Comparison of ENCODE assay signal across 8 mouse cellular contexts in the genomic region with DNA sequence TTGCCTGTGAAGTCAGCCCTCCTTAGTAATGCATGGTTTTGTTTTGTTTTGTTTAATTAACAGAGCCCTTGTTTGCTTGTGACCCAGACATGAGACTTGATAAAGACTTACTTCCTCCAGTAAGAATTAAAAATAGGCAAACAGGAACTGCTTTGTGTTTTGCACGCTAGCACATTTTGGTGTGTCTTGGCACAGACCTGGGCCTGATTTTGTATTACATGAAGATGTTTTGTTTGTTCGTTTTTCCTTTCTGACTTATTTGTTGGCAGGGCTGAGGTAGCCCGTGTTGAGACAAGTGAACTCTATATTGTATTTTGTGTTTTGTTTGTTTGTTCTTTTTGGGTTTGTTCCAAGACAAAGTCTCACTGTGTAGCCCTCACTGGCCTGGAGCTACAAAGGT. TPM values are rescaled to one million over a fixed set of nuclear protein-coding genes. Genes with fewer than 3 reads are reported as not detected.
DNase-seq lines count a peak whose midpoint lies in the region; ATAC-seq lines count a peak whose summit lies in the region.

No protein-coding gene starts in this region.

- WGBS in kidney, embryonic 14.5 days: 52% methylated on average over 3 of the region's 3 CpGs
- 51% methylated on average over 3 of the region's 3 CpGs for WGBS in embryonic facial prominence, embryonic 14.5 days
- WGBS in intestine, embryonic 16.5 days: 32% methylated on average over 3 of the region's 3 CpGs
- 53% methylated on average over 3 of the region's 3 CpGs for WGBS in midbrain, embryonic 14.5 days

- no peaks in the 10 kb centered on the region for H3K27me3 ChIP-seq in kidney, embryonic 14.5 days (ENCODE audit: control insufficient read depth, insufficient read depth, low read length)
- no peaks in the 10 kb centered on the region for H3K27me3 ChIP-seq in embryonic facial prominence, embryonic 14.5 days (replicated peaks; ENCODE audit: control insufficient read depth, insufficient read depth, low read length)
- H3K27me3 ChIP-seq in intestine, embryonic 16.5 days (replicated peaks; ENCODE audit: control insufficient read depth, insufficient read depth, low read length): no peaks in the 10 kb centered on the region
- no peaks in the 10 kb centered on the region for H3K27me3 ChIP-seq in midbrain, embryonic 14.5 days (ENCODE audit: control insufficient read depth, insufficient read depth, low read length)

- peak overlapping the region; percentile 47 for H3K4me2 ChIP-seq in kidney, embryonic 14.5 days (replicated peaks; ENCODE audit: low read depth, low read length)
- peak overlapping the region; percentile 62 for H3K4me2 ChIP-seq in embryonic facial prominence, embryonic 14.5 days (ENCODE audit: low read depth, low read length)
- peak overlapping the region; percentile 56 for H3K4me2 ChIP-seq in intestine, embryonic 16.5 days (ENCODE audit: low read depth, low read length)
- H3K4me2 ChIP-seq in midbrain, embryonic 14.5 days (ENCODE audit: low read length): peak overlapping the region; percentile 73

- DNase-seq in kidney, adult 8-10 months: no peak
- no peak for DNase-seq in embryonic facial prominence, embryonic 14.5 days (ENCODE audit: low spot score)
- DNase-seq in midbrain, embryonic 14.5 days: no peak
- DNase-seq in frontal cortex, adult 2 months (ENCODE audit: extremely low spot score in 1 of 2, low spot score in 1 of 2): no peak
- DNase-seq in gastrocnemius, postnatal 25 days: no peak

- ATAC-seq in kidney, embryonic 14.5 days (ENCODE audit: low FRiP score, low TSS enrichment): no peak
- ATAC-seq in embryonic facial prominence, embryonic 14.5 days (ENCODE audit: low read depth): no peak
- no peak for ATAC-seq in intestine, embryonic 16.5 days
- no peak for ATAC-seq in midbrain, embryonic 14.5 days (ENCODE audit: low FRiP score, low TSS enrichment)
- ATAC-seq in monocyte, adult 5-6 weeks (replicated peaks; ENCODE audit: insufficient number of reproducible peaks, low FRiP score, low TSS enrichment, poor library complexity, severe bottlenecking): no peak

- H3K9me3 ChIP-seq in kidney, embryonic 14.5 days (ENCODE audit: control insufficient read depth, low read length): no peaks in the 10 kb centered on the region
- no peaks in the 10 kb centered on the region for H3K9me3 ChIP-seq in embryonic facial prominence, embryonic 14.5 days (ENCODE audit: control insufficient read depth, low read length)
- H3K9me3 ChIP-seq in intestine, embryonic 16.5 days (ENCODE audit: control insufficient read depth, low read length): no peaks in the 10 kb centered on the region
- H3K9me3 ChIP-seq in midbrain, embryonic 14.5 days (ENCODE audit: control insufficient read depth, low read length): no peaks in the 10 kb centered on the region

- peak overlapping the region; percentile 81 for H3K9ac ChIP-seq in kidney, embryonic 14.5 days (ENCODE audit: low read depth, low read length)
- peak overlapping the region; percentile 74 for H3K9ac ChIP-seq in embryonic facial prominence, embryonic 14.5 days (ENCODE audit: low read depth, low read length)
- H3K9ac ChIP-seq in intestine, embryonic 16.5 days (ENCODE audit: low read depth, low read length): peak overlapping the region; percentile 75
- peak overlapping the region; percentile 65 for H3K9ac ChIP-seq in midbrain, embryonic 14.5 days (replicated peaks; ENCODE audit: low read length)

- H3K27ac ChIP-seq in kidney, embryonic 14.5 days (ENCODE audit: low read depth, low read length): no peak overlapping the region
- H3K27ac ChIP-seq in embryonic facial prominence, embryonic 14.5 days (replicated peaks; ENCODE audit: low read depth, low read length): peak overlapping the region; percentile 45; the same call in 1 of the 2 replicates
- no peak overlapping the region for H3K27ac ChIP-seq in intestine, embryonic 16.5 days (ENCODE audit: low read length)
- H3K27ac ChIP-seq in midbrain, embryonic 14.5 days (replicated peaks; ENCODE audit: low read depth, low read length): 0 out of 2 replicates have a peak overlapping the region, but pooled peaks have one; percentile 88

- peak overlapping the region; percentile 80 for H3K4me3 ChIP-seq in kidney, embryonic 14.5 days (ENCODE audit: low read length)
- peak overlapping the region; percentile 74 for H3K4me3 ChIP-seq in embryonic facial prominence, embryonic 14.5 days (ENCODE audit: low read depth, low read length)
- peak overlapping the region; percentile 67 for H3K4me3 ChIP-seq in intestine, embryonic 16.5 days (ENCODE audit: low read length)
- H3K4me3 ChIP-seq in midbrain, embryonic 14.5 days (replicated peaks; ENCODE audit: low read depth, low read length): peak overlapping the region; percentile 72

- H3K36me3 ChIP-seq in kidney, embryonic 14.5 days (ENCODE audit: control insufficient read depth, insufficient read depth, low read length): no peaks in the 10 kb centered on the region
- no peaks in the 10 kb centered on the region for H3K36me3 ChIP-seq in embryonic facial prominence, embryonic 14.5 days (ENCODE audit: control insufficient read depth, insufficient read depth, low read length)
- H3K36me3 ChIP-seq in intestine, embryonic 16.5 days (ENCODE audit: control insufficient read depth, insufficient read depth, low read length): no peaks in the 10 kb centered on the region
- no peaks in the 10 kb centered on the region for H3K36me3 ChIP-seq in midbrain, embryonic 14.5 days (ENCODE audit: control insufficient read depth, insufficient read depth, low read length)

- peaks cover 13% of the 10 kb centered on the region for H3K4me1 ChIP-seq in kidney, embryonic 14.5 days (ENCODE audit: control insufficient read depth, insufficient read depth, low read length)
- H3K4me1 ChIP-seq in embryonic facial prominence, embryonic 14.5 days (ENCODE audit: control insufficient read depth, insufficient read depth, low read length): peaks cover 12% of the 10 kb centered on the region
- H3K4me1 ChIP-seq in intestine, embryonic 16.5 days (ENCODE audit: control insufficient read depth, insufficient read depth, low read length): peaks cover 18% of the 10 kb centered on the region
- peaks cover 14% of the 10 kb centered on the region for H3K4me1 ChIP-seq in midbrain, embryonic 14.5 days (ENCODE audit: control insufficient read depth, insufficient read depth, low read length)

RNA-seq across cellular contexts. Expression of a gene that starts 0.8 kb away (rescaled TPM):
- 68.2 and 97.2 TPM in 2 replicates for polyA plus RNA-seq in kidney, embryonic 14.5 days (2014; fragmentation: Nextera tagmentation; extraction: Ambion mirVana)
- 65.9 and 72.2 TPM in 2 replicates for polyA plus RNA-seq in embryonic facial prominence, embryonic 14.5 days (2014; fragmentation: Nextera tagmentation; extraction: Ambion mirVana)
- polyA plus RNA-seq in intestine, embryonic 16.5 days (2015; fragmentation: Nextera tagmentation; extraction: Ambion mirVana): 91.7 and 92.5 TPM in 2 replicates
- 177 and 204 TPM in 2 replicates for polyA plus RNA-seq in midbrain, embryonic 14.5 days (2014; fragmentation: Nextera tagmentation; extraction: Ambion mirVana)
- polyA plus RNA-seq in frontal cortex, adult 2 months (2012; rRNA removed): 117 and 134 TPM in 2 replicates
- total RNA-seq in gastrocnemius, postnatal 25 days (2021): 1 to 10 TPM; 6.8 to 8.0 TPM
- total RNA-seq in monocyte, adult 5-6 weeks (2017): 69.2 to 137 TPM (median 73.1 TPM) in 3 replicates

RNA-seq across cellular contexts. Expression of a gene that starts 25.5 kb away (rescaled TPM):
- polyA plus RNA-seq in kidney, embryonic 14.5 days (2014; fragmentation: Nextera tagmentation; extraction: Ambion mirVana): 0.43 and 0.49 TPM in 2 replicates
- 1.0 TPM in 2 replicates for polyA plus RNA-seq in embryonic facial prominence, embryonic 14.5 days (2014; fragmentation: Nextera tagmentation; extraction: Ambion mirVana)
- 0.17 and 0.20 TPM in 2 replicates for polyA plus RNA-seq in intestine, embryonic 16.5 days (2015; fragmentation: Nextera tagmentation; extraction: Ambion mirVana)
- 18.3 and 20.6 TPM in 2 replicates for polyA plus RNA-seq in midbrain, embryonic 14.5 days (2014; fragmentation: Nextera tagmentation; extraction: Ambion mirVana)
- polyA plus RNA-seq in frontal cortex, adult 2 months (2012; rRNA removed): 23.2 and 27.8 TPM in 2 replicates
- under 1 TPM; 0.08 to 0.10 TPM for total RNA-seq in gastrocnemius, postnatal 25 days (2021)
- 0.10 TPM in 1 of 3 replicates, not detected in the others for total RNA-seq in monocyte, adult 5-6 weeks (2017)

RNA-seq across cellular contexts. Expression of a gene that starts 29.0 kb away (rescaled TPM):
- polyA plus RNA-seq in kidney, embryonic 14.5 days (2014; fragmentation: Nextera tagmentation; extraction: Ambion mirVana): 145 and 173 TPM in 2 replicates
- polyA plus RNA-seq in embryonic facial prominence, embryonic 14.5 days (2014; fragmentation: Nextera tagmentation; extraction: Ambion mirVana): 188 and 209 TPM in 2 replicates
- 223 and 235 TPM in 2 replicates for polyA plus RNA-seq in intestine, embryonic 16.5 days (2015; fragmentation: Nextera tagmentation; extraction: Ambion mirVana)
- polyA plus RNA-seq in midbrain, embryonic 14.5 days (2014; fragmentation: Nextera tagmentation; extraction: Ambion mirVana): 282 and 326 TPM in 2 replicates
- polyA plus RNA-seq in frontal cortex, adult 2 months (2012; rRNA removed): 383 and 417 TPM in 2 replicates
- 100 to 1,000 TPM; 407 to 421 TPM for total RNA-seq in gastrocnemius, postnatal 25 days (2021)
- total RNA-seq in monocyte, adult 5-6 weeks (2017): 48.2 to 112 TPM (median 78.5 TPM) in 3 replicates

RNA-seq across cellular contexts. Expression of a gene that starts 44.0 kb away (rescaled TPM):
- 0.19 and 0.46 TPM in 2 replicates for polyA plus RNA-seq in kidney, embryonic 14.5 days (2014; fragmentation: Nextera tagmentation; extraction: Ambion mirVana)
- polyA plus RNA-seq in embryonic facial prominence, embryonic 14.5 days (2014; fragmentation: Nextera tagmentation; extraction: Ambion mirVana): 0.46 and 0.47 TPM in 2 replicates
- polyA plus RNA-seq in intestine, embryonic 16.5 days (2015; fragmentation: Nextera tagmentation; extraction: Ambion mirVana): 0.22 and 0.24 TPM in 2 replicates
- 0.39 and 0.82 TPM in 2 replicates for polyA plus RNA-seq in midbrain, embryonic 14.5 days (2014; fragmentation: Nextera tagmentation; extraction: Ambion mirVana)
- 1.1 and 1.5 TPM in 2 replicates for polyA plus RNA-seq in frontal cortex, adult 2 months (2012; rRNA removed)
- not detected for total RNA-seq in gastrocnemius, postnatal 25 days (2021)
- total RNA-seq in monocyte, adult 5-6 weeks (2017): 0.39 TPM in 1 of 3 replicates, not detected in the others

Comparison
In these comparisons a context has a peak if more than half of its experiments do, and no peak if none do; other contexts are left out.
1. H3K27ac ChIP-seq: peak in embryonic facial prominence, embryonic 14.5 days (single experiment) and midbrain, embryonic 14.5 days (single experiment); none in kidney, embryonic 14.5 days (single experiment) and intestine, embryonic 16.5 days (single experiment).
2. Peak in every context shown above with its lines, with median percentiles within 50 percentile points of each other: H3K4me2 ChIP-seq, H3K4me3 ChIP-seq and H3K9ac ChIP-seq.